Mouse (Mus musculus): ENCODE results near the gene Phf7.

DNA sequence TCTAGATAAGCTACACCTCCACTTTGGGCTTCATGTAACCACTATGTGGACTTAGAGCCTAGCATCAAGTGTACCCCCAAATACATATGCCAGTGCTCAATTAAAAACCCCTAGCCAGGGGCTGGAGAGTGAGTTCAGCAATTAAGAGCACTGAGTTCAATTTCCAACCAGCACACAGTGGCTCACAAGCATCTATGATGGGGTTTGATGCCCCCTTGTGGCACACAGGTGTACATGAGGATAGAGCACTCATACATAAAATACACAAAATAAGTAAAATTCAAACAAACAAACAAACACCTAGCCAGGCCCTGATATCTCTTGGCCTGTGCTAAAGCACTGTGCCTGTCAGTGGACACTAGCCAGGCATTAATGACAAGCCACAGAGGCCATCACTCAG is 55.1 kb downstream of the Phf7 start:
- TF ChIP-seq CTCF (IDR thresholded peaks at IDR 0.05; ENCODE audit: control insufficient read depth, insufficient read depth, insufficient read length), result peak; percentile 4
- TF ChIP-seq MAX (IDR thresholded peaks at IDR 0.05), result no peak
- TF ChIP-seq USF1 (IDR thresholded peaks at IDR 0.05; ENCODE audit: low read depth), result no peak
- TF ChIP-seq MYOD1 (IDR thresholded peaks at IDR 0.05; ENCODE audit: control insufficient read depth, insufficient read length, low read depth), result no peak
